Mouse (Mus musculus): Measurements from ENCODE around the gene Fgb. TPM values are rescaled to one million over a fixed set of nuclear protein-coding genes. Genes with fewer than 3 reads are reported as not detected.
A peak's percentile ranks its signal among the peaks of the same experiment; 100 is the strongest.

Fgb gene
- polyA plus RNA-seq, 1 experiment from 2014 or later: 8.3 TPM

DNA sequence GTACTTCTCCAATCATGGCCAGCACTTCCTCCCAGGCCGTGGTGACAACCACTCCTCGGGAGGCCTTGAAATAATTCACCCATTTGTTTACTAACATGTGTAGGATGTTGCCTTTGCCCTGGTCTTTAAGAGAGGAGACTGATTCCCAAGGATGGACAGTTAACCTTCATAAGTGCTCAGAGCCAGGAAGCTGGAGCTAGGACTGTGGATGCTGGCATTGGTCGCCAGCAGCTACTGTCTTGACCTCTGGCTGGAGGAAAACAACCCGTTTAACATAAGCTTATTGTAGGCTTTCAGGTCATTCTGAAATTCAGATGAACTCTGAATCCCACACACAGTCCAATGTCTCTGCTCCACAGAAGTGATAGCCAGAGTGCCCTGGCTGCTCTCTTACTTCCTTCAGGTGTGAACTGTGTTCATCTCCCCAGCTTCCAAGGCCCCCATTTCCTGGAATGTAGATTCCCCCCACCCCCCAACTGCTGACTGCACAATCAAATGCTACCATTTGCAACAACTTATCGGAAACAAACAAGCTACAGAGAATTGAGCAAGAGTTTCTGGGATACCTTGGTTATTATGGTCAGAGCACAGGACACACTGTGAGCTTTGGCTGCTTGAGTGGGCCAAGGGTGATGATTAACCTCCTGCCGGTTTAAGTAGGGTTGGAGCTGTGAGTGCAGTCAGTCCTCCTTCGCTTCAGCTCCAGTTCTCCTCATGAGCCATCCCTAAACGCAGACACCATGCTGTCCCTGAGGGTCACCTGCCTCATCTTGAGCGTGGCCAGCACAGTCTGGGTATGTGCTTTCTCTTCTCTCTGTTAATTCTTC, 24.0 kb downstream of the Fgb start, which contains the start of gene Fga:
Gene Fga (plus strand): TSS at position 602 of the 827 bp plus-strand sequence.
- 78% methylated on average over 9 of the region's 9 CpGs for WGBS
- no peaks in the 10 kb centered on the region for H3K36me3 ChIP-seq
- H3K9me3 ChIP-seq (replicated peaks): no peaks in the 10 kb centered on the region
- peak; percentile 79 for ATAC-seq (replicated peaks; ENCODE audit: low FRiP score)
- H3K9ac ChIP-seq: no peak within 1 kb of the TSS
- 0 out of 2 replicates have a peak within 1 kb of the TSS, but pooled peaks have one; percentile 22 for H3K27ac ChIP-seq
- no peak within 1 kb of the TSS for H3K4me3 ChIP-seq (replicated peaks)
- H3K4me1 ChIP-seq: 0 out of 2 replicates have a peak, but pooled peaks cover 2% of the 10 kb centered on the region
- no peaks in the 10 kb centered on the region for H3K27me3 ChIP-seq
- H3K4me2 ChIP-seq: no peak within 1 kb of the TSS

- Histone ChIP-seq H3K4me3 (replicated peaks) (no peak overlapping the region), H3K27ac (0 out of 2 replicates have a peak overlapping the region, but pooled peaks have one; percentile 9), H3K36me3 (no peaks in the 10 kb centered on the region), H3K9me3 (replicated peaks) (no peaks in the 10 kb centered on the region), H3K4me1 (0 out of 2 replicates have a peak, but pooled peaks cover 2% of the 10 kb centered on the region), H3K4me2 (no peak overlapping the region), H3K9ac (no peak overlapping the region), H3K27me3 (no peaks in the 10 kb centered on the region)
- 82% methylated on average over 6 of the region's 6 CpGs for WGBS
- no peak for ATAC-seq (replicated peaks; ENCODE audit: low FRiP score)
Observed at GRCm38 (mm10) chr3:83025036-83025435, 24.6 kb downstream of the Fgb start.

GRCm38 (mm10) chr3:83021176-83021575, 28.5 kb downstream of the Fgb start:
- H3K4me2 ChIP-seq: no peak overlapping the region
- no peaks in the 10 kb centered on the region for H3K9me3 ChIP-seq (replicated peaks)
- no peaks in the 10 kb centered on the region for H3K27me3 ChIP-seq
- H3K36me3 ChIP-seq: no peaks in the 10 kb centered on the region
- no peak overlapping the region for H3K27ac ChIP-seq
- 0 out of 2 replicates have a peak, but pooled peaks cover 2% of the 10 kb centered on the region for H3K4me1 ChIP-seq
- 87% methylated on average over 5 of the region's 5 CpGs for WGBS
- H3K4me3 ChIP-seq (replicated peaks): no peak overlapping the region
- ATAC-seq (replicated peaks; ENCODE audit: low FRiP score): no peak
- H3K9ac ChIP-seq: no peak overlapping the region

DNA sequence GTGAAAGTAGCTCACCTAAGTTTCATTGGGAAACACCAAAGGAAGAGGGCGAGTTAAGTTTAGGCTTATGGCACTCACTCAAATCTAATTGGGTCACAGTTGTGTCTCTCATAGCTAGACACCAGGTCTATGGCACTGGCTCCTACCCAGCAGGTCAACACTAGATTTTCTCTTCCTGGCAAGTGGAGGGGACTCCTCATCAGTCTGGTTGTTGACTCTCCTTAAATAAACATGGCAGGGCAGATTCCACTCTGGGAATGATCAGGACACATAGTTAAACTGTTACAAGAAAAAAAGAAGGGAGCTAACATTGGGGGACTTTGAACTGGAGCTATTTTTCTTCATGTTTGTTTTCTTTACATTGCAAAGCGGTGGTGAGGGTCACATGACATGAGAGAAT, 29.3 kb downstream of the Fgb start:
- Histone ChIP-seq H3K4me3 (replicated peaks) (no peak overlapping the region), H3K27me3 (no peaks in the 10 kb centered on the region), H3K27ac (no peak overlapping the region), H3K4me1 (no peaks in the 10 kb centered on the region), H3K9ac (no peak overlapping the region), H3K9me3 (replicated peaks) (no peaks in the 10 kb centered on the region), H3K4me2 (no peak overlapping the region), H3K36me3 (no peaks in the 10 kb centered on the region)
- no peak for ATAC-seq (replicated peaks; ENCODE audit: low FRiP score)
- 78% methylated on average over 2 of the region's 2 CpGs for WGBS

- no peak overlapping the region for H3K27ac ChIP-seq
- no peaks in the 10 kb centered on the region for H3K4me1 ChIP-seq
- no peak overlapping the region for H3K4me2 ChIP-seq
- ATAC-seq (replicated peaks; ENCODE audit: low FRiP score): no peak
- H3K9me3 ChIP-seq (replicated peaks): no peaks in the 10 kb centered on the region
- WGBS: 82% methylated on average over 1 of the region's 1 CpGs
- H3K27me3 ChIP-seq: no peaks in the 10 kb centered on the region
- H3K9ac ChIP-seq: no peak overlapping the region
- H3K4me3 ChIP-seq (replicated peaks): no peak overlapping the region
- H3K36me3 ChIP-seq: no peaks in the 10 kb centered on the region
Observed at GRCm38 (mm10) chr3:83016236-83016635, 33.4 kb downstream of the Fgb start.

GRCm38 (mm10) chr3:83013951-83014350, 35.7 kb downstream of the Fgb start:
- no peak overlapping the region for H3K4me2 ChIP-seq
- no peak overlapping the region for H3K27ac ChIP-seq
- ATAC-seq (replicated peaks; ENCODE audit: low FRiP score): no peak
- H3K36me3 ChIP-seq: no peaks in the 10 kb centered on the region
- H3K27me3 ChIP-seq: no peaks in the 10 kb centered on the region
- no peak overlapping the region for H3K4me3 ChIP-seq (replicated peaks)
- H3K4me1 ChIP-seq: no peaks in the 10 kb centered on the region
- 88% methylated on average over 10 of the region's 10 CpGs for WGBS
- no peaks in the 10 kb centered on the region for H3K9me3 ChIP-seq (replicated peaks)
- no peak overlapping the region for H3K9ac ChIP-seq

GRCm38 (mm10) chr3:83012636-83013035, 37.0 kb downstream of the Fgb start:
- Histone ChIP-seq H3K9me3 (replicated peaks) (no peaks in the 10 kb centered on the region), H3K9ac (no peak overlapping the region), H3K27me3 (no peaks in the 10 kb centered on the region), H3K4me2 (no peak overlapping the region), H3K27ac (no peak overlapping the region), H3K4me1 (no peaks in the 10 kb centered on the region), H3K4me3 (replicated peaks) (no peak overlapping the region), H3K36me3 (no peaks in the 10 kb centered on the region)
- ATAC-seq (replicated peaks; ENCODE audit: low FRiP score): no peak
- 88% methylated on average over 19 of the region's 19 CpGs for WGBS

GRCm38 (mm10) chr3:83011565-83011964, 38.1 kb downstream of the Fgb start:
- no peak overlapping the region for H3K4me2 ChIP-seq
- no peak for ATAC-seq (replicated peaks; ENCODE audit: low FRiP score)
- H3K9ac ChIP-seq: no peak overlapping the region
- no peak overlapping the region for H3K27ac ChIP-seq
- WGBS: 74% methylated on average over 4 of the region's 4 CpGs
- no peaks in the 10 kb centered on the region for H3K9me3 ChIP-seq (replicated peaks)
- no peak overlapping the region for H3K4me3 ChIP-seq (replicated peaks)
- H3K4me1 ChIP-seq: no peaks in the 10 kb centered on the region
- no peaks in the 10 kb centered on the region for H3K36me3 ChIP-seq
- H3K27me3 ChIP-seq: no peaks in the 10 kb centered on the region

DNA sequence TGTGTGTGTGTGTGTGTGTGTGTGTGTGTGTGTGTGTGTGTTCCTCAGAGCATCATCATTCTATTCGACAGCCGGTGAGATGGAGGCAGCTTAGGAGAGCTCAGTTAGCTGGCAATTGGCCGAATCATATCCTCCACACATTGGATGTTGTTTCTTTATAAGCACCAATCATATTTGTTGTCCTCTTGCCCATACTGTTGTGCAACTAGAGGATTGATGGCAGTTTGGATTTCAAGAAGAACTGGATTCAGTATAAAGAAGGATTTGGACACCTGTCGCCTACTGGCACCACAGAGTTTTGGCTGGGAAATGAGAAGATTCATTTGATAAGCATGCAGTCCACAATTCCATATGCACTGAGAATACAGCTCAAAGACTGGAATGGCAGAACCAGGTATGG, 38.5 kb downstream of the Fgb start:
- 88% methylated on average over 4 of the region's 4 CpGs for WGBS
- Histone ChIP-seq H3K4me2 (no peak overlapping the region), H3K27ac (no peak overlapping the region), H3K27me3 (no peaks in the 10 kb centered on the region), H3K4me1 (no peaks in the 10 kb centered on the region), H3K9ac (no peak overlapping the region), H3K36me3 (no peaks in the 10 kb centered on the region), H3K4me3 (replicated peaks) (no peak overlapping the region), H3K9me3 (replicated peaks) (no peaks in the 10 kb centered on the region)
- no peak for ATAC-seq (replicated peaks; ENCODE audit: low FRiP score)

DNA sequence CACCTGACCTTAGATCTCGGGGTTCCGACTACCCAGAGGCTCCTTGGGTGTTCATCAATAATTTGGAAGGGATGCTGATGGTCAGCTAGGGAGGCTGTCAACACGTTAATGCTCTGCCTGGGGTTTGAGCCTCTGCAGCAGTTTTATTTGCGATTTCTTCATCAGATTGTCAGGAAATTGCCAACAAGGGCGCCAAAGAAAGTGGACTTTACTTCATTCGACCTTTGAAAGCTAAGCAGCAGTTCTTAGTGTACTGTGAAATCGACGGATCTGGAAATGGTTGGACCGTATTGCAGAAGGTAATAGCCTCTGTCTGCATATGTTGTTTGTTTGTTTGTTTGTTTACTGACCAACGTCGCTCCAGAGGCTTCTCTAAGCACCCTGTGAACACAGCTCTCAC, 39.4 kb downstream of the Fgb start:
- no peaks in the 10 kb centered on the region for H3K27me3 ChIP-seq
- no peaks in the 10 kb centered on the region for H3K4me1 ChIP-seq
- WGBS: 76% methylated on average over 11 of the region's 11 CpGs
- H3K9ac ChIP-seq: no peak overlapping the region
- no peaks in the 10 kb centered on the region for H3K36me3 ChIP-seq
- H3K4me2 ChIP-seq: no peak overlapping the region
- no peak for ATAC-seq (replicated peaks; ENCODE audit: low FRiP score)
- no peaks in the 10 kb centered on the region for H3K9me3 ChIP-seq (replicated peaks)
- no peak overlapping the region for H3K27ac ChIP-seq
- H3K4me3 ChIP-seq (replicated peaks): no peak overlapping the region

DNA sequence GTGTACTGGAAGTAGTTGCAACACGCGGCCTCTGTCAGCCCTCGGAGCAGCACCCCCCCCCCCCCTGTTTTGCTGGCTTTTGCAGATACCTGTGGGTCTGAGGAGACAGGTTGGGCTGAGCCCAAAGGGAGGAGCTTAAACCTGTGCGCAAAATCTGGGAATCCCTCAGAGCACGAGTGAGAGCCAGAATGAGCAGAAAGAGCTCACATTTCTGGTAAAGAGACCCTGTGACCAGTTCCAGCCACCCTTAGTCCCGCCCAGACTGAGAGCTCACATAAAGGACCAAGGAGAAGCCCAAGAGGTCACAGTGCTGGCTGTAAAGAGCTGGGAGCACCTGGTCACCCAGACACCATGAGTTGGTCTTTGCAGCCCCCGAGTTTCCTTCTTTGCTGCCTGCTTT, 42.1 kb downstream of the Fgb start, which contains the start of gene Fgg:
Gene Fgg (plus strand): TSS at position 168 of the 400 bp plus-strand sequence.
- no peaks in the 10 kb centered on the region for H3K36me3 ChIP-seq
- no peak; the same call in 1 of the 2 replicates for ATAC-seq (replicated peaks; ENCODE audit: low FRiP score)
- no peak within 1 kb of the TSS for H3K9ac ChIP-seq
- H3K4me2 ChIP-seq: no peak within 1 kb of the TSS
- WGBS: 51% methylated on average over 7 of the region's 7 CpGs
- H3K27me3 ChIP-seq: no peaks in the 10 kb centered on the region
- H3K4me3 ChIP-seq (replicated peaks): no peak within 1 kb of the TSS
- H3K27ac ChIP-seq: no peak within 1 kb of the TSS
- no peaks in the 10 kb centered on the region for H3K4me1 ChIP-seq
- no peaks in the 10 kb centered on the region for H3K9me3 ChIP-seq (replicated peaks)

DNA sequence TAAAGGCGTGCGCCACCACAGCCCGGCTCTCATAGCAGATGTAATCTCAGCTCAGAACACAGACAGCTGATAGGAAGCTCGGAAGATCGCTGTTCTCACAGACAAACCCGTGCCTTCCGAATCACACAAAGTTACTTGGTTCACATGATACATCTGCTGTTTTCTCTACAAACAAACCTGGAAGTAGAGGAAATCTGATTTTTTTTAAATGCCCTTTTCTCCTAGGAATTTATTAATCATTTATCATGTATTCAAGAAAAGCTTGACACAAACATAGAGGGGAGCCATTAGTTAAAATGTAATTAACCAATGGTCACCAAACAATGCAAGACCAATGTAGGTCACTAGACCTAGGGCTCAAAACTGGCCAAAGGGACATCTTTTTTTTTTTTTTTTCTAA, 44.9 kb downstream of the Fgb start:
- no peaks in the 10 kb centered on the region for H3K27me3 ChIP-seq
- no peak overlapping the region for H3K4me2 ChIP-seq
- no peaks in the 10 kb centered on the region for H3K9me3 ChIP-seq (replicated peaks)
- no peaks in the 10 kb centered on the region for H3K4me1 ChIP-seq
- H3K27ac ChIP-seq: no peak overlapping the region
- H3K36me3 ChIP-seq: no peaks in the 10 kb centered on the region
- no peak overlapping the region for H3K4me3 ChIP-seq (replicated peaks)
- no peak overlapping the region for H3K9ac ChIP-seq
- ATAC-seq (replicated peaks; ENCODE audit: low FRiP score): no peak
- WGBS: 85% methylated on average over 7 of the region's 7 CpGs

All from kidney, embryonic 15.5 days (tissue).